Mouse (Mus musculus) heart, adult 2 months (tissue): Measurements from ENCODE around the gene Adamts9.

Experiments
- CTCF ChIP-seq: fragments of 200-600 bp; IDR thresholded peaks from 2 replicates; pipeline ENCODE4 v1.8.1; 2022; ENCODE audit warnings: antibody characterized with exemption, mild to moderate bottlenecking, moderate library complexity
- EP300 ChIP-seq: fragments of 200-500 bp; IDR thresholded peaks from 2 replicates; pipeline ENCODE4 v1.6.1; 2011; ENCODE audit warnings: low read depth, low read length, control low read depth; ENCODE audit not compliant: insufficient read depth
- POLR2A ChIP-seq: fragments of 200-500 bp; IDR thresholded peaks from 2 replicates; pipeline ENCODE4 v1.6.1; 2011; ENCODE audit warnings: mild to moderate bottlenecking, low read depth, low read length, control low read depth; ENCODE audit not compliant: insufficient read depth

DNA sequence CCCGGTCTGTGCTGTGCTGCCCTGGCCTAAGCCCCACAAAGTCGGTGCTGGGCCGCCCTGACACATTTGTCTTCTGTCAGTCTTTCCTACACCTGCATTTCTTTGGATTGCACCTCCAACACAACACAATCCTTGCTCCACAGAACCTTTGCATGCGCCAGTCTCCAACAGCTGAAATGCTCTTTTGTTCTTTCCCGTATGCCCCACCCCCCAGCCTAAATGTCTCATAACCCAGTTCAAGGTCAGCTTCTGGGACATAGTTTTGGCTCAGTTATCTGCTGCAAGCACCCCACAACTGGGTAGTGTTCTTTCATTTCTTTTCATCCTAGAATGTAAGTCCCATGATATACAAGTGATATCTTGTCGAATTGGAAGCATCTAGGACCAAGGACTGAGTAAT is 161.8 kb downstream of the Adamts9 start:
- no peak for TF ChIP-seq CTCF
- TF ChIP-seq POLR2A, result no peak
- TF ChIP-seq EP300, result no peak
